In the genomic region with DNA sequence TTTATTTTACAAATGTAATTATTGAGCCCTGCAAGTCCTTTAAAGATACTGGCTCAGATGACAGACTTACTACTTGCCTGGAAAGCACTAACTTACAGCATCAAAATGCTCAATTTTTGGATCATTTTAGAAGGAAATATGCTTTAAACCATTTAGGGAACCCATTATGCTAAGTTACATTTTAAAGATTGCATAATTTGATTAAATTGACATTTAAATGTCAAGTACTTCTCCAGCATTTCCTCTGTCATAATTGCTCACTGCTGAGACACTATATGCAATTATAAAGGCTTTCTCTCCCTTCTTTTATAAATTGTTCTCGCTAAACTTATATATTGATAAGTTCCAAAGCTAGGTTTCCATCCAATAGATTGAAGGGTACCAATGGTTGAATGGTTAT, we compare ENCODE assay signal across 28 mouse cellular contexts.
"Had no signal": no experiment of that assay in that cellular context is flagged by ENCODE, and none has a peak within 500 bp of the region (broad histone marks: within the 10 kb centered on the region; RNA-seq: fewer than 3 reads in every experiment).

No protein-coding gene starts in this region.

- H3K9me3 ChIP-seq: embryonic facial prominence, embryonic 10.5 days; embryonic facial prominence, embryonic 12.5 days; embryonic facial prominence, embryonic 13.5 days; embryonic facial prominence, embryonic 15.5 days; forebrain, embryonic 10.5 days; forebrain, embryonic 13.5 days; heart, embryonic 10.5 days; heart, embryonic 12.5 days; heart, embryonic 13.5 days had no signal

- H3K9ac ChIP-seq: embryonic facial prominence, embryonic 12.5 days; embryonic facial prominence, embryonic 13.5 days; embryonic facial prominence, embryonic 15.5 days; forebrain, embryonic 13.5 days; heart, embryonic 12.5 days; heart, embryonic 13.5 days had no signal

- H3K36me3 ChIP-seq: embryonic facial prominence, embryonic 10.5 days; embryonic facial prominence, embryonic 12.5 days; embryonic facial prominence, embryonic 13.5 days; embryonic facial prominence, embryonic 15.5 days; forebrain, embryonic 10.5 days; heart, embryonic 10.5 days; heart, embryonic 12.5 days; heart, embryonic 13.5 days had no signal

- DNase-seq: cerebellum, adult 2 months; cerebellum, adult 8-10 months; cerebellum, adult 9-10 months; cerebellum, adult 9-11 months; cerebellum, postnatal 10 days; cerebellum, postnatal 14 days; cerebellum, postnatal 25 days; cerebellum, postnatal 36 days; embryo, embryonic 11 days; gastrocnemius, adult 2 months; gastrocnemius, postnatal 10 days; gastrocnemius, postnatal 14 days; gastrocnemius, postnatal 25 days; gastrocnemius, postnatal 36 days; heart, adult 11 months; heart, adult 18-20 months; heart, adult 2 months had no signal

- H3K27ac ChIP-seq: embryonic facial prominence, embryonic 10.5 days; embryonic facial prominence, embryonic 12.5 days; embryonic facial prominence, embryonic 13.5 days; embryonic facial prominence, embryonic 15.5 days; forebrain, embryonic 10.5 days; forebrain, embryonic 13.5 days; gastrocnemius, adult 2 months; heart, adult 2 months; heart, embryonic 10.5 days; heart, embryonic 13.5 days had no signal

- H3K4me3 ChIP-seq: embryonic facial prominence, embryonic 10.5 days; embryonic facial prominence, embryonic 12.5 days; embryonic facial prominence, embryonic 13.5 days; embryonic facial prominence, embryonic 15.5 days; erythroblast, embryonic 14.5 days; forebrain, embryonic 10.5 days; forebrain, embryonic 13.5 days; gastrocnemius, adult 2 months; heart, adult 2 months; heart, embryonic 10.5 days; heart, embryonic 12.5 days; heart, embryonic 13.5 days had no signal

- H3K4me1 ChIP-seq: embryonic facial prominence, embryonic 10.5 days; embryonic facial prominence, embryonic 12.5 days; embryonic facial prominence, embryonic 13.5 days; embryonic facial prominence, embryonic 15.5 days; forebrain, embryonic 10.5 days; forebrain, embryonic 13.5 days; heart, embryonic 10.5 days; heart, embryonic 12.5 days; heart, embryonic 13.5 days had no signal

- ATAC-seq: forebrain, embryonic 13.5 days had no signal

- H3K27me3 ChIP-seq: embryonic facial prominence, embryonic 12.5 days; embryonic facial prominence, embryonic 13.5 days; embryonic facial prominence, embryonic 15.5 days; forebrain, embryonic 13.5 days; heart, embryonic 12.5 days; heart, embryonic 13.5 days had no signal

- H3K4me2 ChIP-seq: embryonic facial prominence, embryonic 12.5 days; embryonic facial prominence, embryonic 13.5 days; embryonic facial prominence, embryonic 15.5 days; forebrain, embryonic 13.5 days; heart, embryonic 11.5 days; heart, embryonic 12.5 days; heart, embryonic 13.5 days had no signal
